Mouse (Mus musculus): ENCODE data around the gene Rnf130.

- peak; percentile 70 for TF ChIP-seq GATA1 (IDR thresholded peaks at IDR 0.05; ENCODE audit: low read length)
- peak; percentile 61 for TF ChIP-seq TAL1 (IDR thresholded peaks at IDR 0.05; ENCODE audit: low read length)
Measured at GRCm38 (mm10) chr11:49985009-49985408, 40.1 kb upstream of the Rnf130 start.
